Mouse (Mus musculus): ENCODE results near the gene Frmpd4.
A peak's percentile ranks its signal among the peaks of the same experiment; 100 is the strongest.

The Frmpd4 gene

GRCm38 (mm10) chrX:168124043-168124442 is 453.0 kb downstream of the Frmpd4 start:
- DNase-seq (ENCODE audit: low spot score in 2 of 2): no peak

GRCm38 (mm10) chrX:168123589-168123965 is 453.5 kb downstream of the Frmpd4 start:
- peak in 1 of 2 experiments; percentile 1 for DNase-seq (ENCODE audit: low spot score in 2 of 2)

- peak; percentile 18 to 32 for DNase-seq (ENCODE audit: low spot score in 2 of 2)
Measured at GRCm38 (mm10) chrX:168122806-168123588, 454.0 kb downstream of the Frmpd4 start.

GRCm38 (mm10) chrX:168041589-168041988 is 535.4 kb downstream of the Frmpd4 start:
- no peak for DNase-seq (ENCODE audit: low spot score in 2 of 2)

- DNase-seq (ENCODE audit: low spot score in 2 of 2): no peak
Measured at GRCm38 (mm10) chrX:168020574-168021145, 556.4 kb downstream of the Frmpd4 start.

GRCm38 (mm10) chrX:168017792-168018191 is 559.2 kb downstream of the Frmpd4 start:
- no peak for DNase-seq (ENCODE audit: low spot score in 2 of 2)

- no peak for DNase-seq (ENCODE audit: low spot score in 2 of 2)
Measured at GRCm38 (mm10) chrX:167984835-167985234, 592.2 kb downstream of the Frmpd4 start.

GRCm38 (mm10) chrX:167951207-167951606 is 625.8 kb downstream of the Frmpd4 start:
- DNase-seq (ENCODE audit: low spot score in 2 of 2): no peak

GRCm38 (mm10) chrX:167909483-167909882 is 667.5 kb downstream of the Frmpd4 start:
- no peak for DNase-seq (ENCODE audit: low spot score in 2 of 2)

- DNase-seq (ENCODE audit: low spot score in 2 of 2): no peak
Measured at GRCm38 (mm10) chrX:167901046-167901445, 676.0 kb downstream of the Frmpd4 start.

- DNase-seq (ENCODE audit: low spot score in 2 of 2): no peak
Measured at GRCm38 (mm10) chrX:167854821-167855220, 722.2 kb downstream of the Frmpd4 start.

- no peak for DNase-seq (ENCODE audit: low spot score in 2 of 2)
Measured at GRCm38 (mm10) chrX:167832543-167832942, 744.5 kb downstream of the Frmpd4 start.

- no peak for DNase-seq (ENCODE audit: low spot score in 2 of 2)
Measured at GRCm38 (mm10) chrX:167828456-167828855, 748.6 kb downstream of the Frmpd4 start.

GRCm38 (mm10) chrX:167817363-167817762 is 759.7 kb downstream of the Frmpd4 start:
- DNase-seq (ENCODE audit: low spot score in 2 of 2): no peak

- DNase-seq (ENCODE audit: low spot score in 2 of 2): no peak
Measured at GRCm38 (mm10) chrX:167810120-167810519, 766.9 kb downstream of the Frmpd4 start.

- no peak for DNase-seq (ENCODE audit: low spot score in 2 of 2)
Measured at GRCm38 (mm10) chrX:167808572-167808971, 768.5 kb downstream of the Frmpd4 start.

- no peak for DNase-seq (ENCODE audit: low spot score in 2 of 2)
Measured at GRCm38 (mm10) chrX:167788737-167789136, 788.3 kb downstream of the Frmpd4 start.

- DNase-seq (ENCODE audit: low spot score in 2 of 2): no peak
Measured at GRCm38 (mm10) chrX:167783526-167783925, 793.5 kb downstream of the Frmpd4 start.

GRCm38 (mm10) chrX:167719564-167719981 is 857.5 kb downstream of the Frmpd4 start:
- no peak for DNase-seq (ENCODE audit: low spot score in 2 of 2)

GRCm38 (mm10) chrX:167719092-167719491 is 857.9 kb downstream of the Frmpd4 start:
- DNase-seq (ENCODE audit: low spot score in 2 of 2): no peak

- no peak for DNase-seq (ENCODE audit: low spot score in 2 of 2)
Measured at GRCm38 (mm10) chrX:167654806-167655495, 922.1 kb downstream of the Frmpd4 start.

- no peak for DNase-seq (ENCODE audit: low spot score in 2 of 2)
Measured at GRCm38 (mm10) chrX:167654249-167654648, 922.8 kb downstream of the Frmpd4 start.
